Mouse (Mus musculus): ENCODE measurements around the gene Cd2.

GRCm38 (mm10) chr3:101283441-101283840 lies 4.3 kb downstream of the Cd2 start:
- TF ChIP-seq CTCF (IDR thresholded peaks at IDR 0.05; ENCODE audit: control insufficient read depth, insufficient read depth, low read length) (no peak), POLR2A (IDR thresholded peaks at IDR 0.05; ENCODE audit: borderline replicate concordance, control insufficient read depth, low read depth, low read length) (no peak)

All from bone marrow, adult 2 months (tissue).